Mouse (Mus musculus): ENCODE results near the gene Olfr1335.
"Not testable (repeated sequence)": the region's sequence is repeated elsewhere in the genome, so short reads cannot be mapped to it uniquely, and the experiment has no call there.

Olfr1335 gene

GRCm38 (mm10) chr4:118809844-118810243, at the start of gene Olfr1335:
Gene Olfr1335 (minus strand): TSS chr4:118809944.
- DNase-seq, result no peak

DNA sequence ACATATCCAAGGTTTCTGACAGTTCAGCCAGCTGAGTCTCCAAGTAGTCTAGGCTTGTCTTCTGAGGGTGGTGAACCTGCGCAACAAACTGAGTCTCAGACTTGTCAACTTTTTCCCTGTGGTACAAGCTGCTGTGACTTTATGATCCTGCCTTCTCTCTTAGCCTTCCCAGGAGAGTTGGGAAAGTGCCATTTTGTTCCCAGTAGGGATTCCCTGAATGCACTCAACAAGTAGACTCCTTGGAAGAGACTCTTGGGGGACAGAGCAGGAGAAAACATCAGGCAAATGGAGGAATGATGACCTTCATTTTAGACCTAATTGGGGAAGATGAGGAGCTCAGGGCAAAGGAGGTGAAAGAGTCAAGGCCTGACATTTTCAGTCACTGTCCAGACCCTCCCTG, 26.4 kb upstream of the Olfr1335 start, which contains the start of gene Olfr1333:
Gene Olfr1333, minus strand, starts transcription at position 101 of the 400 bp plus-strand sequence.
- DNase-seq, result no peak

DNA sequence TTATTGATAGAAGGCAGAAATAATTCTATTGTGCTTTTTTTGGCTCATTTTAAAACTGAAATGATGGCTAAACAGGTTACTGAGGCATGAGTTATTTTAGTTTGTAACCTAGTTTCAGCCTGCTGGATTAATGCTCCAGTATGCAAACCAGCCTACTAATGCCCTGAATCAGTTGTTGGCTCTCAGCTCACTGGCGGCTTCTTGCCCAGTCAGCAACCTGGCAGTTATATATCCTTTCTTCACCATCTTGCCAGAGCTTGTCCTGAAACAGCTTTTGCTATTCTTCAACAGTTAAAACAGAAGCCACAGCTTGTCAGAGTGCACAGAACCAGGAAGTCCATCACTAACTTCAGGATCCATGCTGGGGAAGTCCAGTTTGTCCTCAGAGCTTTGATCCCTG, 9.2 kb upstream of the Olfr1335 start:
- no peak for DNase-seq

- DNase-seq, result not testable (repeated sequence)
Observed at GRCm38 (mm10) chr4:118792796-118793195, 16.9 kb downstream of the Olfr1335 start.

GRCm38 (mm10) chr4:118782486-118782885, 27.3 kb downstream of the Olfr1335 start, which contains the start of gene Olfr1337:
Gene Olfr1337 (minus strand): TSS chr4:118782586.
- DNase-seq, result no peak

All from kidney, postnatal 4 days (tissue).